Mouse (Mus musculus) testis, postnatal 14 days (tissue): ENCODE measurements around the gene Acaa1b.

ENCODE experiments used
- DNase-seq: peaks from one replicate; pipeline ENCODE4 v3.0.0; 2021; ENCODE audit warnings: low spot score

The Acaa1b gene

DNA sequence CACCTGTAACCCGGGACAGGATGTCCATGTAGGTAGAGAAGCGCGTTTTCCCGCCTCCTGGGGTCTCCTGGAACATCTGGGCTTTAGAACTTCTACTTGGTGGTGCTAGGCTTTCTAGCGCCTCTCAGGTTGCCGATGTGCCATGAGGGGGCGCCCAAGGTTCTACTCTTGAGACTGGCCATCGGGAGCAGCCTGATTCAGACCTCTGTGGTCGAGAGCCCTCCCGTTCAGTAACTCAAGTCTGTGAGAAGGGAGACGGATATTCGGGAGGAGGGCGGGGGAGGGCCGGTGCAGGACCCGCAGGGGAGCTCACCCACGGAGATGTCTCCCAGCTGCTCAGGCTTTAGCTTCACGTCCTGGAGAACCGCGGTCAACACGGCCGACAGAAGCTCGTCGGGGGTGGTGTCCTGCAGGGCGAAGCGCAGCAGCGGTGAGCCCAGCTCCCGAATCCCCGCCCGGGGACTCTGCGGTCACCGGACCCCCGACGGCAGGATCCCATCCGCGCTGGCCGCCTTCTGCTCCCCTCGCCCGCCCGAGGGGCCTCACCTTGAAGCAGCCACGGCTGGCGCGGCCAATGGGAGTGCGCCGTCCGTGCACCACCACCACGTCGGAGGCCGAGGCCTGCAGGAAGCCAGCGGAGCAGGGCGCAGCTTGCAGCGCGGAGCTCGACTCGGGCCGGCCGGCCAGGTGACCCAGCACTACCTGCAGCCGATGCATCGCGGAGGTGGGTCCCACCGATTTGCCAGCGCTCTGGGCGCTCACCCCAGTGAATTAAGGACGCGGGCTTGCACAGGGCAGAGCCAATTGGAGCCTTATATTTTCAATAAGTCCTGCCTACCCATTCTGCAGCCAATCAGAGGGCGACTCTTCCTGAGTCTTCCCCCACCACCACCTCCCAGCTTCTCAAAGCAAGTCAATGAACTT lies at the start of gene Acaa1b:
Gene Acaa1b, minus strand, starts transcription at position 816 of the 924 bp plus-strand sequence.
- DNase-seq = peak; percentile 78

DNA sequence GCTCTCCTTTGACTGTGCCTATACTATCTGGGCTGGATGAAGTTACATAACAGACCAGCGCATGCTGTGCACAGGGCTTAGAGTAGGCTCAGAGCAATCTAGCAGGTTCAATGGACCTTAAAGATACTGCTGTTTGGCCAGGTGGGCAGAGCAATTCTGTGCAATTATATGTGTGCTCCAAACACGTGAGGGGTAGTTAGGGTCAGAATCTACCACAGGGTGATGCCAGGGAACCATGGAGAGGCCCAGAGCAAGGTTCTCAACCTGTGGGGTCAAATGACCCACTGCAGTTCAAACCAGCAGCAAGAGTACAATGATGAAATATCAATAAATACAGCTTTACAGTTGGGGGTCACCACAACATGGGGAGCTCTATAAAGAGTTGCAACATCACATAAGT lies 49.8 kb upstream of the Acaa1b start:
- no peak for DNase-seq

DNA sequence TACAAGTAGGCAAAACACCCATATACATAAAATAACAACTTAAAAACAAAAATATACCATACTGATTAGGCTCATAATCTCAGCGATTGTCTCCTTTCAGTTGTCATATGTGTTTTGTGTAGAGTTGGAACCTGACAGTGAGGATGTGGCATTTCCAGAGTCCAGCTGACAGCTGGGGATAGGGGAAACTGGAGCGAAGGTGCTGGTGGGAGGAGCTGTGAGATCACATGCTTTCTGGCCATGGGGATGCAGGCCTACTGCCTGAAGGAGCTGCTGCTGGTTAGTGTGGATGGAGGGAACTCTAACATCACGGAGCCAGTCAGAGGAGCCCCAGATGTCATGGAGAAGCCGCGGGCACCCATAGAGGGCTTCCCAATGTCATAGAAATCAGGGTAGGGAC lies 48.9 kb upstream of the Acaa1b start:
- no peak for DNase-seq

DNA sequence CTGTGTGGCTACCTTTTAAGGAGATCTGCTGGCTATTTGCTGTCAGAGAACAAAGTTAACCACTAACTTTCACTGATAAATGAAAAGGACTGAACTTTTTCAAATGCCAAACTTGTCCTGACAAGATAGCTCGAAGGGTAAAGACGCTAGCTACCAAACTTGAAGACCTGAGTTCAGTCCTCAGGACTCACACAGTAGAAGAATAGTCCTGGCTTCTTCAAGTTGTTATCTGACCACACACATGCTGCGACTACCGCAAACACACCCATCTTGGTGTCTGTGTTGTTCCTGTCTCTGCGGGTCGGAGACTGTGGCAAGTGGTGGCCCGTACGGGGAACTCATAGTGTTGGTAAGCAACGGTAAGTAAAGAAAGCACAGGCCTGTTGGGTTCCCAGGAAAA lies 46.7 kb upstream of the Acaa1b start:
- no peak for DNase-seq

DNA sequence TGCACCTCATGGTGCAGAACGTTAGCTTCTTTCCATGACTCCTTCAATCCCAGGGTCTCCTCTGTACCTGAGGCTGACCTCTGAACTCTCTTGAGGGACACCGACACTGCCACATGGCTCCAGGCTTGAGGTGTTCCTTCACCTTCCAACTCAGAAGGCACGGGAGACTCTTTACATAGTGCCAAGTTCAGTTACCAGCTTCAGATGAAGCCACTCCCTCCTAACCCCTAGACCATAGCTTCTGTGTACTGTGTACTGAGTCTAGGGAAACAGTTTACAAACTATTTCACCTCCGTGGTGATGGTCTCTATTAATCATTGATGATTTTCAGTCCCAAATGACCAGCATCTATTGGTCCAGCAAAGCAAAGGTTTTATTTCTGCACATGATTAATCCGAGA lies 44.8 kb upstream of the Acaa1b start:
- DNase-seq = no peak

DNA sequence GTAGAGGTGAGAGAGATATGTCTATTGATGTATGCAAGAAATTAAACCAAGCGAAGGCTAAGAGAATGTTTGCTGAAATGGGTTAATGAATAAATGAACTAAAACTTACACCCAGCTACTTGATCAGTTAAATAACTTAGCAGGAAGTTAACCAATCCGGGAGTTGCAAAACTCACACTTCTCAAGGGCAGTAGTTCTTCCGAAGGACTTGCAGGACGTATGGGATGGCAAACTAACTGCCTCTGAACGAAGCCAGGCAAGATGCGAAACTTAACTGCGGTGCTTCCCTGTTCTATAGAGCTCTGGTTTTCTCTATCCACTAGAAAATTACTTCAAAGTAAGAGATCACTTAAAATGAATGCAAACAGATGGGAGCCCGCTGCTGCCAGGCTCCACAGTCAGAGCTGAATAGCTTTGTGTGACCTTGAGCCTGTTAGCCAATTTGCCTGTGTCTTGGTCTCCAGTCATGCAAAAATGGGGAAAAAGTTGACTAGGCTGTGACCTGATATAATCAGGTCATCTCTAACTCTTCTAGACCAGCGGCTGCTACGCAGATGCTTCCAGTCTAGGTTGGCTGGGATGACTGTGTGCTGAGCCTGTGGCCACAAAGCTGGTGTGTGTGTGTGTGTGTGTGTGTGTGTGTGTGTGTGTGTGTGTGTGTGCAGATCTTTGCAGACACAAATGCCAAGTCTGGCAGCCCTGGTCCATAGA lies 42.4 kb upstream of the Acaa1b start:
- no peak for DNase-seq

DNA sequence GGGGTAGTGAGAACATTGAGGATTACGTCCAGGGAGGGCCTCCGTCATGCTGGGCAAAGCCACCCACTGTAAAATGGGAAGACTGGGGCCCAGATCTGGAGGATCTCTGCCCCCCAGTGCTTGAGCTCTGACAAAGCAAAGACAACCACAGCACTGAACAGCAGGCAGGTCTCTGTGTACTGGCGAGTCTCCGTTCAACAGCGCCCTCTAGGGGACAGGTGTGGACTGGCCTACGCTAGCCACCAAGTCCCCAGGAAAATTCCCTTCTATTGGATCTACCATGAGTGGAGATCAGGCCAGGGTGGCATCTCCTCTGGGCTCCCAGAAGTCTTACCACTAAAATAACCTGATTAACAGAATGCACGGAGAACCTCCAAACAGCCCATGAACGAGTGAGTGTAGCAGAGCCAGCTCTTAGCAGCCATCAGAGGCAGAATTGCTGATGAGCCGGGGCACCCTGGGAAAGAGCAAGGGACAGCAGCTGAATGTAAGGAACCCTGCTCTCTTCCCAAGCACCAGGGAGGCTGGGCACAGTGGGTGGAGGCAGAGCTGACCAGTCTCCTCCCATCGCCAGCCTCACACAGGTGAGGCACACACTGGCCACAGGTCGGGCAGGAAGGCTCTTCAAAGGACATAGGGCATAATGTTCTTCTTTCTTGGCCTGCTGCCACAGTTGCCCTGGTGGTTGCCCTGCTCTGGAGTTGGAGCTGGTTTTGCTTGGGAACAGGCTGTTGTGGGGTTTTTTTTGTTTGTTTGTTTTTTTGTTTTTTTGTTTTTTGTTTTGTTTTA lies 35.5 kb upstream of the Acaa1b start:
- peak; percentile 18 for DNase-seq

DNA sequence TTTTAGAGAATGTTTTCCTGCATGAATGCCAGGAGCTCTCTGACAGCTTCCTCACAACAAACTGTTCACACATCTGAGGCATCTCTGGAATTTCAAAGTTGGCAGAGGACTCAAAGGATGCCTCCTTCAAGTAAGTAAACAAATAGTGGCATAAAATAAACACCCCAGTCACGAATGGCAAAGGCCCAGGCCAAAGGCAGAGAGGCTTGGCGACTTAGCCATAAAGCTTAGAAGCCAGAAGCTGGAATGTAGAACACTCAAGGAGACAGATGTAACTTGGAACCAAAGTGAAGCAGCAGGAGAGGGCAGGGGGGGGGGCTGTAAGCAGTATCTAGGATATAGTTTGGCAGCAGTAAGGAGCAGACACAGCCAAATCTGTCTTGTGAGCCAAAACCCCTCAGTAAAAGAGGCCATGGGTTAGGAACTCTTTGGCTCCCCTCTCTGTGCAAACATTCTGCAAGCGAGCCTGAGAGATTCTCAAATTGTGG lies 24.4 kb upstream of the Acaa1b start:
- DNase-seq = peak; percentile 28

DNA sequence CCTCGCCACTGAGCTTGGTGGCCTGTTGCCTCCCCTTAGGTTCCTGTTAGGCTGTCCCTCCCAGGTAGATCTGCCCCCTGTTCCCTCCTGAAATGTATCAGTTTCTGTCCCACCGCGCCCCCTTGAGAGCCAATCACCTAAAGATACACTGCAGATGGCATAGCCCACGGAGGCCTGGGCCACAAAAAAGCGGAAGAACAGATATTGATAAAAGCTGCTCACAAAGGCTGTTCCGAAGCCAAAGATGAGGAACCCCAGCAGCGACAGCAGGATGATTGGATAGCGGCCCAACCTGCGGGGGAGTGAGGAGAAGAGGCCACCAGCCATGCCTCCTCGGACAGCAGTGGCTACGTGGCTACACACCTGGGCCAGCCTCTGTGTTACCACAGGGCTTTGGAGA lies 22.4 kb upstream of the Acaa1b start:
- no peak for DNase-seq

DNA sequence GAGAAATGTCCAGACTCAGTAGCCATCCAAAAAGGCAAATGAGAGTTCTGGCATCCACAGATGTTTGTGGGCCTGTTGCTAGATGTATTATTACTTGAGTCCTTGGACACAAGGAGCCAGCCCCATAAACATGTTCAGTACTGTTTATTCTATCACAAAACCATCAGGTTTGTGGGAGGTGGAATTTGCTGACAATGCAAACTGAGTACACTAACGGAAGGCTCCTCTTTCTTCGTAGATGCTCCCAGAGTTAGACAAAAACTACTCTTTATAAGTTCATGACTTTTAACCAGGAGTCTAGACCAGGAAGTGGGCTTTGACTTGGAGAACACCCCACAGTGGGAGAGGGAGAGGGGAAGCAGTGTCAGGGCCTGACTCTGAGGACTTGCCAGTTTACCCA lies 10.7 kb upstream of the Acaa1b start:
- DNase-seq = no peak

DNA sequence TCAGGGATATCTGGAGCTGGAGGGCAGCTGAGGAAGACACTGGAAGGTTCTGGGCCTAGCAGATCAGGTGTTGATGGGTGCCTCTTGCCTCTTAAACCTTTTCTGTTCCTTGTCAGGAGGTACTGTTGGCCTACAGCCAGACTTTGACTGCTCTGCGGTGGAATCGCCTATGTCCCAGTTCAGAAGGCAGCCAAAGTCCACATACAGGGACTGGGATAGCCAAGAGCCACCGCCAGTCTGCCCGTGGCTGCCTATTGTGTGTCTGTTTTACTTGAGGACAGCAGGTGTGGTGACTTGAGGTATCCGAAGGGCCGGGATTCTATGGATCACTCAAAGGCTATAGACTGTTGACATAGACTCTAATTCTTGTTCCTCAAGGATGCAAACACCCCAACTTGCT lies 8.7 kb upstream of the Acaa1b start:
- no peak for DNase-seq

DNA sequence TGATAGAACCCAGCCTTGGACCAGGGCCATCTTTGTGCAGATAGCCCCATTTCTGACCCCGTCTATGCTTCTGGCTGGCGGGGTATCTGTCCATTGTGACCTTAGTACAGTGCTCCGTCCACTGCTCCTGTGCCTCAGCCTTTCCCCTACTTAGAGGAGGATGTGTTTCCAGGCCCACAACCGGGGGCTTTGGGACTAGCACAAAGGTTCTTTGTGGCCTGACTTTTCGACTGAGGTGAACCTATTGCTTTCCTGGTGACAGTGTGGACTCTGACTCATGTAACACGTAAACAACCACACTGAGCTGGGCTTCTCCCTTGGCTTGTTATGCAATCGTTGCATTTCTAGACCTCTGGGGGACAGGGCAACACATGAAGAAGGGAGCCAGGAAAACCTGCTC lies 7.8 kb upstream of the Acaa1b start:
- no peak for DNase-seq

DNA sequence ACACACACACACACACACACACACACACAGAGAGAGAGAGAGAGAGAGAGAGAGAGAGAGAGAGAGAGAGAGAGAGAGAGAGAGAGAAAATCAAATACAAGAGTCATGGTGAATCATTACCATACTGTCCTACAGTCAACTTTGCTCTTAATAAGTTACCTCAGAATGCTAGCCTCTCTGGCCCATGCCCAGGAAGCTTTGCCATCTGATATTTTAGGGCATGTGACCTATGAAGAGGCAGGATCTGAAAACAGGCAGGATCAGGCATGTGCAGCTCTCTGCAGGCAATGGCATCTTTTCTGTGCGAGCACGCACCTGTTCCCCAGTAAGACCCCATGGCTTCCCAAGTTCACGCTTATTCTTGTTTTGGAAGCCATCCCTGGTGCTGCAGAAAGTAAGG lies 3.8 kb upstream of the Acaa1b start:
- no peak for DNase-seq

DNA sequence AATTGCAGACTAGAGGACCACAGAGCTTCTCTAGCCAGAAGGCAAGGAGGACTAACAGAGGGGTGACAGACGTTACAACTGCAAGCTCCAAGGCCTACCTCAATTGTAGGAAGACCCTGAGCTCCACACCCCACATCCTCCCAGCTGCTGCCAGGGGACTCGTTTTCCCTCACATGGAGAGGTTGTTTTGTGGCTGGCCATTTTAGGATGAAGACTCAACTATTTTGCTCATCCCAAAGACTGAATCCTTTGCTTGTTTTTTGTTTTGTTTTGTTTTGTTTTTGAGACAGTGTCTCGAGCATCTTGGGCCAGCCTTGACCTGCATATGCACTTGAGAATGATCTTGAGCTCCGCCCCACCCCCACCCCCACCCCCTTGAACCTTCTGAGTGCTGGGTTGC lies 2.0 kb upstream of the Acaa1b start, which contains the start of gene Gm47289:
Gene Gm47289, plus strand, starts transcription at position 301 of the 400 bp plus-strand sequence.
- DNase-seq = no peak

DNA sequence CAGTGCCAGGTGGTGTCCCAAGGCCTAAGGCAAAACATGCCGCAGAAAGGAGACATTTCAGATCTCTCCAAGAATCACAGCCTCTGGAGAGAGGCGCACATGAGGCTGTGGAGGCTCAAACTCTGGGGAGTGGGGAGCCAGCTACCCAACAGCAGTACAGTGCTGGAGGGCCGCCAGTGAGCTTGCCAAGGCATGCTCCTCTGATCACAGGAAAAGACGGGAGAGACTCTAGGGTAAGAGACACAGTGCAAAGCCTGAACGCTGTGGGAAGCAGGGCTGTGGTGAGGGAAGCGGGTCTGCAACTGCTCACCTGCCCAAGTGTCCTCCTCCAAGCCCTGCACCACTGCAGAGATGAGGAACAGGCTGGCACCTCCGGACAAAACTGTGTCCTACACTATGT lies 1.1 kb downstream of the Acaa1b start:
- DNase-seq = no peak

DNA sequence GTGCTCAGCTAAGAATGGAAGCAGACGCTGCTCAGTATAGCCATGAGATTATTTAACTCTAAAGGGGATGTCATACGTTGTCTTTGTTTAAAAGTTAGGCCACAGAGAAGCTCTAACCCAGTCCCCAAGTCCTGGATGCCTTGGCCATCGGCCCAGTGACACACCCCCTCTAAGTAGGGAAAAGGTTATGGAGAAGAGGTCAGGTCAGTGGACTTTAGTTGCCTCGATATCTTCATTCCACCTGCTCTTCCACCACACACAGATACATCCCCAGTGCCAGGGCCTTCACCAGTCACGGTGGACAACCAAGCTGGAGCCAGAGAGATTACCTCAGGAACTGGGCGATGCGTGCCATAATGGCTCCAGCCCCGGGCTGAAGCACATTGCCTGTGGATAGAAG lies 1.5 kb downstream of the Acaa1b start:
- no peak for DNase-seq

DNA sequence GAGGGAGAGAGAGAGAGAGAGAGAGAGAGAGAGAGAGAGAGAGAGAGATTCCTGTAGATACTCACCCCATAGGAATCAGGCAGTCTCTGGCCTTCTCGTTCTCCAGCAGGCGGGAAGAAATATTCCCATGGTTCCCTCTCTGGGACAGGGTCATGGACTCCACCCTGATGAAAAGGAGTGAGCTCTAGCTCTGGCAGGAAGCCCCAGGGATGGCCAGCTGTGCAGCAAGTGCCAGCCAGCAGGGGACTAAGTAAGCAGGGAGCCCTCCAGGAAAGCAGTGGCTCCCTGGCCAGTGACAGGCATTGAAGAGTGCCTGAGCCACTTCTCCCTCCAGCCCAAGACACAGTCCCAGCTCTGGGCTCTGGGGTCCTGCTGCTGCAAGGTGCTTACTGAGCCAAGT lies 5.1 kb downstream of the Acaa1b start:
- no peak for DNase-seq

DNA sequence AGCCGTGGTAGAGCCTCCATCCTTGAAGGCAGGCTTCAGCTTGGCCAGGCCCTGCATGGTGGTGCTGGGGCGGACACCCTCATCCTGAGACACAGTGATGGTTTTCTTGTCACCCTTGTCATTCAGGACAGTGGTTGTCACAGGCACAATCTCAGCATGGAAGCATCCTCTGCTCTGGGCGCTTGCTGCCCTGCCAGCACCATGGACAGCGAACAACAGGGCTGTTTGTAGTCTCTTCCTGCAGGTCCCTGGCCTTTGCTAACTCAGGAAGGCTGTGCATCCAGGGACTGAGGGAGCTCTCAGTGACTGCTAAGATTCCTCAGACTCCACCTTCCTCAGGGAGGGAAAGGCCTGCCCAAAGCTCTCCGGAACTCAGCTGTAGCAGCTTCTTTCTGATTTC lies 7.3 kb downstream of the Acaa1b start:
- peak; percentile 29 for DNase-seq

DNA sequence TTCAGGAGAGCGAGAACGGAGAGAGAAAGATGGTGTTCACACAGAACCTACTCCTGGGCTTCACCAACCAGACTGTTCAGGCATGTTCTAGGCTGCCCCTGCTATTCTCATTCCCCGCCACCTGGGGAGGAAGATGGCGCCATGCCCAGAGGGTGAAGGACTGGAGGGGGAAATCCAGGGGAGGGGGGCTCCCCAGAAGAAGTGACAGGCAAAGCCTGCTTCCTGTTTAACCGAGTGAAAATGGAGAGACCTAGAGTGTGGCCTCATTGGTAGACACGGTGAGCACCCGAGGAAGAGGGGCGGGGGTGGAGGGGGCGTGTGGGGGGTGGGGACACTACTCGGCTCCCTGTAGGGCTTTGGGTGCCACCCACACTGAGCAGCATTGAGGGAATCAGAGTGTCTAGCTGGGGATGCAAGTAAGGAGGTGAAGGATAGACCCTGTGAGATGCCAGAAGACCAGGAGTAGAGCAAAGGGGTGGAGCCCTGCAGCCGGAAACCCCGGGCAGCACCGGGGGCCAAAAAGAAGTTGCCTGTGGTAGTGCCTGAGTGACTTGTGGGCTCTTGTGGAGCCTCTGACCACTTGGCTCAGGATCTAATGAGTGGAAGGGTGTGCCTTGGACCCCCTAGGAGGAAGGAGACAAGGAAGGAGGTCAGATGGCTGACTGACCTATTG lies 10.7 kb downstream of the Acaa1b start:
- DNase-seq = no peak

DNA sequence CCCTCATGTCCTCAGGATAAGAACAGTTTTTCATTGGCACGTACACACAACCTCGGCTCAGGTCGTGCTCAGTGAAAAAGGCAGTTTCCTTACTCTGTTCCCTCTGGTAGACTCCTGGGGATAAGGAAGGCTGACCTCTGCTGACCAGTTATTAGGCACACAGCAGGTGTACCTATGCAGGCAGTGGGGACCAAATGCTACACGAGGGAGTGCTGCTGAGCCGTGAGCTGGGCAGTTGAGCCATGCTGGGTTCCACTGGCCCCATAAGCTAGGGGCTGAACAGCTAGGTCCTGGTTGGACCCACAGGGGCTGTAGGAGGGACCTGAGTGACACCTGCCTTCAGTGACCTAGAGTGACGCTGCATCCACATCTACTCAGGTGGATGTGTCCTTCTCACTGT lies 11.3 kb downstream of the Acaa1b start:
- no peak for DNase-seq

DNA sequence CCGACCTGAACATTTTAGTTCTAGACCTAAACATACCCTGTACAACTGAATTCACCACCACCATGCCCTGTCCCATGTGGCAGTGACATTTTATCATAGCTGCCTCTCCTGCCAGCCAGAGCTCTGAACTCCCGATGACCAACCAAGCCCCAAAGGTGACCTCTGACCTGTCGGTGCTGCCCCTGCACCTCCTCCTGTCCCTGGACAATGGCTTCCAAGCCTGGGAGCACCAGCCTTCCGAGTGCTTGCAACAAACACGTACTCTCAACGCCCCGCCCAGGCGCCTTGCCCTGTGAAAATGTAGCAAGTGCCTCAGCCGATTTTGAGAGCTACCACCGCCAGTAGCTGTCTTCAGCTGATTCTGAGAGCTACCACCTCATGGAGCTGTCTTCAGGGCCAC lies 11.8 kb downstream of the Acaa1b start:
- DNase-seq = no peak

DNA sequence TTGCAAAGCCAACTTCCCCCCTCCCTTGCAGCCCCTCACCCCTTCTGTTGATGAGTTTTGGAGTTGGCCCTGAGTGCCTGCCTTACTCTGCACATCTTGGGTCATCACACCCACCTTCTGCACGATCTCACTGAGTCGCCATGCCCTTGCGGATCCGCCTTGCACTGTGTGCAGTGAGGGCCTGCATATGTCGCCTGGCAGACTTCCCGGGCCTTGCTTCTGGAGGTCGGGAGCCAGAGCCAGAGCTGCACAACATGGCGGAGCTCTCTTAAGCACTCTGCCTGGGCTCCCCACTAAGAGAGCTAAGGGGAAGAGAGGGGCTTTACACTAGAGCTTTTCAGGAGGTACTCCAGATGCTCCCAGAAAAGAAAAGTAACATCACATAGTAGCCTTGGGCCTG lies 12.2 kb downstream of the Acaa1b start:
- no peak for DNase-seq
